ENCODE assay signal across 10 mouse cellular contexts in the genomic region with DNA sequence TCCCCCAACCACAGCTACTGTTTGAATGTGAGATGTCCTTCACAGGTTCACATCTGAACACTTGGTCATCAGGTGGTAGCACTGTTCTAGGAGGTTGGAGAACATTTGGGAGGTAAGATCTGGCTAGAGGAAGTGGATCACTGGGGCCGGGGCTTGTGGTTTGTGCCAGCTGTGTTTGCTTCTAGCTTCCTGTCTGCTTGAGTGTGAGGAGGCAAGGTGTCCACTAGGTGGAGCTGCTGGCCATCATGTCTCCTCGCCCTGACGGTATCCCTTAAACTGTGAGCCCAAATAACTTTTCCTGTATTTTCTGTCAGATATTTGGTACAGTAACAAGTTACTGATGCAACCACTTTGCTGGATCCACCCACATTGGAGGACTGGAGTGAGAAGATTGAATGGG. TPM values are rescaled to one million over a fixed set of nuclear protein-coding genes. Genes with fewer than 3 reads are reported as not detected.
A peak's percentile ranks its signal among the peaks of the same experiment; 100 is the strongest.
DNase-seq lines count a peak whose midpoint lies in the region.
"Had no signal": no experiment of that assay in that cellular context is flagged by ENCODE, and none has a peak within 500 bp of the region (broad histone marks: within the 10 kb centered on the region; RNA-seq: fewer than 3 reads in every experiment).

No protein-coding gene starts in this region.

- peak; percentile 64 for DNase-seq in heart, adult 11 months
- DNase-seq in heart, adult 18-20 months, result no peak
- peak; percentile 15 for DNase-seq in retina, embryonic 14.5 days (ENCODE audit: low spot score)
- no peak for DNase-seq in retina, postnatal 1 day
- DNase-seq in c-Kit-positive CD71-positive TER-119-positive erythroid progenitor cells, embryonic 14.5 days (ENCODE audit: low spot score), result peak; percentile 13
- DNase-seq in thymus, postnatal 4 days, result peak; percentile 37
- no peak for DNase-seq in spleen, postnatal 14 days (ENCODE audit: low spot score in 2 of 2)
- no peak for DNase-seq in urinary bladder, adult 18-20 months (ENCODE audit: low spot score in 2 of 2)
- DNase-seq: cerebellum, adult 2 months; kidney, adult 18-20 months had no signal

RNA-seq across cellular contexts. Expression of gene Acadsb, which starts 59.1 kb away (rescaled TPM):
- total RNA-seq in heart, adult 18-20 months (2021), result 100 to 1,000 TPM; 223 to 272 TPM

RNA-seq across cellular contexts. Expression of gene Ikzf5, which starts 59.2 kb away (rescaled TPM):
- 10 to 100 TPM; 29.2 to 37.8 TPM for total RNA-seq in heart, adult 18-20 months (2021)

Comparison
In these comparisons a context has a peak if more than half of its experiments do, and no peak if none do; other contexts are left out.
1. DNase-seq: peak in heart, adult 11 months (single experiment), retina, embryonic 14.5 days (single experiment), c-Kit-positive CD71-positive TER-119-positive erythroid progenitor cells, embryonic 14.5 days (single experiment) and thymus, postnatal 4 days (single experiment); none in heart, adult 18-20 months (0 of 2), retina, postnatal 1 day (single experiment), spleen, postnatal 14 days (0 of 2) and urinary bladder, adult 18-20 months (0 of 2).